Mouse (Mus musculus): ENCODE results near the gene Jazf1. TPM values are rescaled to one million over a fixed set of nuclear protein-coding genes. Genes with fewer than 3 reads are reported as not detected.
A peak's percentile ranks its signal among the peaks of the same experiment; 100 is the strongest.

Jazf1 gene
- polyA plus RNA-seq, 1 experiment from 2014 or later: 59.3 TPM

DNA sequence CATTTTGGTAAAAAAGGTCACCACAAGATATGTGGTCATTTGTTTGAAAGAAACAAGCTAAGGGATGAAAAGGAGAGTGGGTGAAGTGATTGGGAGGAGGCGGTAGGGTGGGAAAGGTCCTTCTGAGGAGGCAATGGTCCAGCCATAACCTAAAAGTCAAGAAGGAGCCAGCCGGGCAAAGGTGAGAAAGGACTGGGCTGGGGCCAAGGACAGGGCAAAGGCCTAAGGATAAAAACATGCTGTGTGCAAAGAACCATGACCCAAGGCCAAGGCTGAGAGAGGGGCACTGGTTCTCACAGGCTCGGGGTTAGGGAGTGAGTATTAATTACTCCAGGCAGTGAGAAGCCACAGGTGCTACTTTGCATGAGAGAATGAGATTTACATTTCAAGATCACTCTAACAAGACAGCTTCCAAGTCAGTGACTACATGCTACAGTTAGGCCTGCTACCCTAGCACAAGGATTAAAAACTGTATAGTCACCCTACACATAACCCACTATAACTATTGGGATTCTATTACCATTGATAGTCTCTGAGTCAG is 151.5 kb downstream of the Jazf1 start:
- Histone ChIP-seq H3K27me3 (ENCODE audit: control insufficient read depth, insufficient read depth, low read depth, low read length) (no peaks in the 10 kb centered on the region), H3K27ac (ENCODE audit: low read length) (no peak overlapping the region), H3K4me2 (ENCODE audit: low read length) (no peak overlapping the region), H3K36me3 (ENCODE audit: control insufficient read depth, insufficient read depth, low read length) (no peaks in the 10 kb centered on the region), H3K9me3 (replicated peaks; ENCODE audit: control insufficient read depth, low read length, poor library complexity, severe bottlenecking) (no peaks in the 10 kb centered on the region), H3K4me3 (ENCODE audit: low read depth, low read length) (no peak overlapping the region), H3K9ac (ENCODE audit: low read depth, low read length) (no peak overlapping the region), H3K4me1 (ENCODE audit: control insufficient read depth, insufficient read depth, low read length) (no peaks in the 10 kb centered on the region)
- no peak for ATAC-seq
- 80% methylated on average over 3 of the region's 3 CpGs for WGBS

DNA sequence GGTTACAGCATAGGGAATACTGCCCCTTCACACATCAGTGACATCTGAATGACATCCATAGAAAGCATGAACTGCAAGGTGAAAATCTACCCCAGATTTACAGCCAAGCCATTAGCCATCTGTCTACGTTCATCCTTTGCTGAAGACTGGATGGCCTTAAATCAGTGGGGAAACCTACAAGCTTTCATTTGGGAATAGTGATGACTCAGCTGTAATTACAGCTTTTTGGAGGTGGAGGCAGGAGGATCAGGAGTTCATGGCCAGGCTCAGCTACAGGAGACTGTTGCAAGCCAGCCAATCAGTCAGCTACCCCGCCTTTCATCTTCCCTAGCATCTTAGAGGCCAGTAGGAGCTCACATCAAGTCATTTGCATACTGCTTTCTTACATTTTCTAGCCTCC is 153.5 kb downstream of the Jazf1 start:
- no peak for ATAC-seq

DNA sequence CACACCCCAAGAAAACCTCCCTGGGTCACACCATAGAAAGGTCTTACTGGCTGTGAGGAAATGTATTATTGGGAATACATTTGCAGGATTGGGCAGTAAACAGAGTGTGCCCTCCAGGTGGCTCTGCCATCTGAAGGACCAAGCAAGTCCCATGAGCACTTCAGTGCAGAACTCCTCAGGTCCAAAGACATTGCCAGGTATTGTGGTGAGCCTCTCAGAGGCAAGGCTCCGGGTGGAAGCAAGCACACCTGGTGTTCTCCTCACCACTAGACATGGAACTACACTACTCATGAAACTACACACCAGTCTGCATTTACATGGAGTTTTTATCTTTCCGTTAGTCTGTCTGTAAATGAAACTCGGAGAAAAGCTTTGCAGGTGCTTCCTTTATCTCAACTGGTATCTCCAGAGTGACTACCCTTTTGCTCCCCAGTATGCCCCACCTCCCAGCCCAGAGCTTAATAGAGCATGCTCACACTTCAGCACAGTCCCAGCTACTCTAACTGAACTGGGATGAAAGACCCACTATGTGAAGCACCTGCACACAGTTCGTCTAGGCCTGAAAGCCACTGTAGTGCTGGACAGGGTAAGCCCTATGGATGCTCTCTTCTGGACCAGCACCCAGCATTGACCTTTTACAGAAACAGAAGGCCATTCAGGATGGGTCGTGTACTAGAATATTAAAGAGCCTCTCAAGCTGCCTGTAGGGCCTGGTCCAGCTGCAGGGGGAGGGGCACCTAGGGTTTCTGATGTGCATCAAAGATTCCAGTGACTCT is 156.1 kb downstream of the Jazf1 start:
- 67% methylated on average over 5 of the region's 5 CpGs for WGBS

More for the DNA sequence above, 153.5 kb downstream of the Jazf1 start:
- Histone ChIP-seq H3K36me3 (ENCODE audit: control insufficient read depth, insufficient read depth, low read length) (no peaks in the 10 kb centered on the region), H3K9me3 (replicated peaks; ENCODE audit: control insufficient read depth, low read length, poor library complexity, severe bottlenecking) (no peaks in the 10 kb centered on the region), H3K4me1 (ENCODE audit: control insufficient read depth, insufficient read depth, low read length) (no peaks in the 10 kb centered on the region), H3K27me3 (ENCODE audit: control insufficient read depth, insufficient read depth, low read depth, low read length) (no peaks in the 10 kb centered on the region), H3K4me2 (ENCODE audit: low read length) (no peak overlapping the region), H3K4me3 (ENCODE audit: low read depth, low read length) (no peak overlapping the region), H3K27ac (ENCODE audit: low read length) (no peak overlapping the region), H3K9ac (ENCODE audit: low read depth, low read length) (no peak overlapping the region)
- 74% methylated on average over 2 of the region's 2 CpGs for WGBS

DNA sequence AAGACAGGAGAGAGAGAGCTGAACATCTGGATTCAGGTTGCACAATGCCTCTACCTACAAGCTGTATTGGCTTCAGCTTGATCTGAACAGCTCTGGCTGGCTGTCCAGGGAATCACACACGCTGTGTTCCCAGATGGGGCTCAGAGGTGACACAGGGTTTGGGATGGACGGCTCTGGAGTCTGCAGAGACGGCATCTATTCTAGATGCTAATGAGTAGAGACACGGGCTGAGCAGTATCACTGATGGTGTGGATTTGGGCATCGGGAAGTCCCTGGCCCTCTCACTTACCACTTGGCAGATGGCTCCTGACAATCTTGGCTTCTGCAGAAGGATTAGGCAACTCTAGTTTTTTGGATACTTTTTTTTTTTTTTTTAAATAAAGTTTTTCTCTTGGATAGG is 161.6 kb downstream of the Jazf1 start:
- no peaks in the 10 kb centered on the region for H3K9me3 ChIP-seq (replicated peaks; ENCODE audit: control insufficient read depth, low read length, poor library complexity, severe bottlenecking)
- no peaks in the 10 kb centered on the region for H3K4me1 ChIP-seq (ENCODE audit: control insufficient read depth, insufficient read depth, low read length)
- H3K36me3 ChIP-seq (ENCODE audit: control insufficient read depth, insufficient read depth, low read length): no peaks in the 10 kb centered on the region
- WGBS: 79% methylated on average over 5 of the region's 5 CpGs
- no peak overlapping the region for H3K4me3 ChIP-seq (ENCODE audit: low read depth, low read length)
- H3K27ac ChIP-seq (ENCODE audit: low read length): no peak overlapping the region
- no peak overlapping the region for H3K4me2 ChIP-seq (ENCODE audit: low read length)
- ATAC-seq: no peak
- no peaks in the 10 kb centered on the region for H3K27me3 ChIP-seq (ENCODE audit: control insufficient read depth, insufficient read depth, low read depth, low read length)
- H3K9ac ChIP-seq (ENCODE audit: low read depth, low read length): no peak overlapping the region

More for the DNA sequence above, 156.1 kb downstream of the Jazf1 start:
- H3K36me3 ChIP-seq (ENCODE audit: control insufficient read depth, insufficient read depth, low read length): no peaks in the 10 kb centered on the region
- H3K4me3 ChIP-seq (ENCODE audit: low read depth, low read length): no peak overlapping the region
- H3K9me3 ChIP-seq (replicated peaks; ENCODE audit: control insufficient read depth, low read length, poor library complexity, severe bottlenecking): no peaks in the 10 kb centered on the region
- H3K9ac ChIP-seq (ENCODE audit: low read depth, low read length): no peak overlapping the region
- no peak overlapping the region for H3K4me2 ChIP-seq (ENCODE audit: low read length)
- no peak overlapping the region for H3K27ac ChIP-seq (ENCODE audit: low read length)
- H3K4me1 ChIP-seq (ENCODE audit: control insufficient read depth, insufficient read depth, low read length): no peaks in the 10 kb centered on the region
- 0 out of 2 replicates have a peak, but pooled peaks have one; percentile 32 for ATAC-seq
- no peaks in the 10 kb centered on the region for H3K27me3 ChIP-seq (ENCODE audit: control insufficient read depth, insufficient read depth, low read depth, low read length)

DNA sequence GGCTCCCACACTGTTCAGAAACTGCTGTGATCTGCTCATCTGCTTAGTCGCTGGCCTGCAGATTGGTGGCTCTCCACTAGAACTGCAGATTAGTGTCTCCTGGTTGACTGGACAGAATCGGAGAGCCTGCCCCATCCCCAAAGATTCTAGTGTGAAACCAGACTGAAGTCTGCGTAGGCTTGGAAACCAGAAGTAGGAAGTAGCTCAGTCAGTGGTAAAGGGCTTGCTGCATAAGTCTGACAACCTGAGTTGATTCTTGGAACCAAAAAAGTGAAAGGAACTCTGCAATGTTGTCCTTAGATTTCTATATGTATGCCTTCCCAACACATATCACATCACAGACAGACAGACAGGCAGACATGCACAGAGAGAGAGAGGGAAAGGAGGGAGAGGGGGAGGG is 163.3 kb downstream of the Jazf1 start:
- no peak overlapping the region for H3K4me3 ChIP-seq (ENCODE audit: low read depth, low read length)
- no peak for ATAC-seq
- WGBS: 79% methylated on average over 3 of the region's 3 CpGs
- no peak overlapping the region for H3K9ac ChIP-seq (ENCODE audit: low read depth, low read length)
- H3K36me3 ChIP-seq (ENCODE audit: control insufficient read depth, insufficient read depth, low read length): no peaks in the 10 kb centered on the region
- H3K9me3 ChIP-seq (replicated peaks; ENCODE audit: control insufficient read depth, low read length, poor library complexity, severe bottlenecking): no peaks in the 10 kb centered on the region
- H3K4me2 ChIP-seq (ENCODE audit: low read length): no peak overlapping the region
- H3K27me3 ChIP-seq (ENCODE audit: control insufficient read depth, insufficient read depth, low read depth, low read length): no peaks in the 10 kb centered on the region
- H3K4me1 ChIP-seq (ENCODE audit: control insufficient read depth, insufficient read depth, low read length): no peaks in the 10 kb centered on the region
- no peak overlapping the region for H3K27ac ChIP-seq (ENCODE audit: low read length)

DNA sequence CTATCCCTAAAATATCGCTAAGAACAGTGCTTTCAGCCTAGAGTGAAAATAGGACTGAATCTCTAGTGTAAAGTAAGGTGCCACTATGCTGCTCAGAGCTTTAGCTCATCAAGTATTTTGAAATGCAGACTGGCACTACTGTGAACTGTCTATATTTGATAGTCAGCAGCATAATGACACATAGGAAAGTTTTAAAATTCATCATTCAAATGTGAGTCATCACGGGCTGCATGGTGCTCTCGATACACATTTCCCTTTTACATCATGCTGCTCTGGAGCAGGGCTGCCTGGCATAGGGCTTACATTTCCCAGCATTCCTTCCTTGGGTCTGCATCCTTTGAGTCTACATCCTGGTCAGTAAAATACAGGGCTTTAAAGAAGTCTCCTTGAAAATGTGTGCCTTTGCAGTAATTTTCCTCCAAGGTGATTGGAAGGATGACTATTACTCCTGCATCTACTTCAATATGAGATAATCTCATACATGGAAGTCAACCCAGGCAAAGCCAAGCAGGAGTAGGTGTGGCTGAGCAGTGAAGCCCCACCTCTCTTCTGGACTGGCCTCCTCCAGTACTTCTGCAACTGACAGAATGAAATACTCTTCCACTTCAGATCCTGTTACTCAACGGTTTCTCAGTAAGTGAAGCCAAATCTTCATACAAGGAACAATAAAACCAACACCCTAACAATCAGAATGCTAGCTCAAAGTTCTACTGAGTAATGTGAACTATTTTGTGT is 165.0 kb downstream of the Jazf1 start:
- Histone ChIP-seq H3K4me3 (ENCODE audit: low read depth, low read length) (no peak overlapping the region), H3K4me1 (ENCODE audit: control insufficient read depth, insufficient read depth, low read length) (no peaks in the 10 kb centered on the region), H3K4me2 (ENCODE audit: low read length) (no peak overlapping the region), H3K27me3 (ENCODE audit: control insufficient read depth, insufficient read depth, low read depth, low read length) (no peaks in the 10 kb centered on the region), H3K36me3 (ENCODE audit: control insufficient read depth, insufficient read depth, low read length) (no peaks in the 10 kb centered on the region), H3K9ac (ENCODE audit: low read depth, low read length) (no peak overlapping the region), H3K27ac (ENCODE audit: low read length) (no peak overlapping the region), H3K9me3 (replicated peaks; ENCODE audit: control insufficient read depth, low read length, poor library complexity, severe bottlenecking) (no peaks in the 10 kb centered on the region)
- no peak for ATAC-seq
- WGBS: 84% methylated on average over 4 of the region's 4 CpGs

DNA sequence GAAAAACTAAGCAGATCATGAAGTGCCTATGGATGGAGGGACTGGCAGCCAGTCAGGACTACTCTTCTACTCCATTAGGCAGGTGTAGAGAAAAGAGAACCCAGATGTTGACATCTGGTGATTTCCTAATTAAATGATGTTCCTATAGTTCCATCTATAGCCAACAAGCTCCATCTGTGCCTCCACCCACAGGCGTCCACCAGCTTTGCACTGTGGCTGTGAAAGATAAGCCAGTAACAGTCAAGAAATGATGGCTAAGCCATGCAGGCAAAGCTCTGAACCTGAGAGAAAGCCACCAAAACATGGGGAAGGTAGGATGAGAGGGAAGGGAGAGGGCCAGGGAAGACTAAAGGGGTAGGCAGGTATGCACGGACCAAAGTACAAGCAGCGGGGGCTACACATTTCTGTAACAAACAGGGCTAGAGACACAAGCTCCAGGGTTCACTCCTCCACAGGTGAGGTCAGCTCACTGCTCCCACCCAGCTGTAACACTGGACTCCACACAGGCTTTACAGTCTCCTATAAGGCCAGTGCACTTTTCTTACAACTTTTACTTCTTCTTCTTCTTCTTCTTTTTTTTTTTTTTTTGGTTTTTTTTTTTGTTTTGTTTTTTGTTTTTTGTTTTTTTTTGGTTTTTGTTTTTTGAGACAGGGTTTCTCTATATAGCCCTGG is 168.7 kb downstream of the Jazf1 start:
- ATAC-seq: no peak
- H3K9ac ChIP-seq (ENCODE audit: low read depth, low read length): no peak overlapping the region

DNA sequence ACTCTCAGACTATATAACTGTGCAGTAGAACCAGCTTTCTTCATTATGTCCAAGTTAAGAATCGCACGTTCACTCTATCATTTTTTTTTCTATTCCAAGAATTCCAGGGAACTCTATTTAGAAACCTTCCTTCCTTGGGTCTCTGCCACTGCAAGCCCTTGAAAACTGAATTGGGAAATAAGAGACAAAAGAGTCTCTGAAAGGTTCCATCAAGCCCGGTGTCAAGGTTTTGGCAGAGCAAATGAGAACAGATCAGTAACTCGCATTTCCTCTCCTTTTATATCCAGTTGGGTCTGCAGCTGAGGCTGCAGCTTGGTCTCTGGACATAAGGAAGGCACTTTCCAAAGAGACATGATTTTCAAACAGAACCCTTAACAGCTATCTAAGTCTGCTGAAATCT is 173.4 kb downstream of the Jazf1 start:
- no peak overlapping the region for H3K4me2 ChIP-seq (ENCODE audit: low read length)
- 52% methylated on average over 4 of the region's 4 CpGs for WGBS

More for the DNA sequence above, 168.7 kb downstream of the Jazf1 start:
- no peak overlapping the region for H3K4me2 ChIP-seq (ENCODE audit: low read length)
- WGBS: 98% methylated on average over 3 of the region's 3 CpGs
- H3K9me3 ChIP-seq (replicated peaks; ENCODE audit: control insufficient read depth, low read length, poor library complexity, severe bottlenecking): no peaks in the 10 kb centered on the region
- no peaks in the 10 kb centered on the region for H3K27me3 ChIP-seq (ENCODE audit: control insufficient read depth, insufficient read depth, low read depth, low read length)
- peaks cover 6% of the 10 kb centered on the region for H3K4me1 ChIP-seq (ENCODE audit: control insufficient read depth, insufficient read depth, low read length)
- H3K4me3 ChIP-seq (ENCODE audit: low read depth, low read length): no peak overlapping the region
- H3K36me3 ChIP-seq (ENCODE audit: control insufficient read depth, insufficient read depth, low read length): no peaks in the 10 kb centered on the region
- H3K27ac ChIP-seq (ENCODE audit: low read length): no peak overlapping the region

More for the DNA sequence above, 173.4 kb downstream of the Jazf1 start:
- H3K4me3 ChIP-seq (ENCODE audit: low read depth, low read length): no peak overlapping the region
- 0 out of 2 replicates have a peak overlapping the region, but pooled peaks have one; percentile 2 for H3K27ac ChIP-seq (ENCODE audit: low read length)
- no peaks in the 10 kb centered on the region for H3K36me3 ChIP-seq (ENCODE audit: control insufficient read depth, insufficient read depth, low read length)
- H3K27me3 ChIP-seq (ENCODE audit: control insufficient read depth, insufficient read depth, low read depth, low read length): no peaks in the 10 kb centered on the region
- H3K9me3 ChIP-seq (replicated peaks; ENCODE audit: control insufficient read depth, low read length, poor library complexity, severe bottlenecking): no peaks in the 10 kb centered on the region
- no peak for ATAC-seq
- peaks cover 19% of the 10 kb centered on the region for H3K4me1 ChIP-seq (ENCODE audit: control insufficient read depth, insufficient read depth, low read length)
- H3K9ac ChIP-seq (ENCODE audit: low read depth, low read length): no peak overlapping the region
